Mouse (Mus musculus) Patski (cell line): Measurements from ENCODE around the gene Cby3. TPM values are rescaled to one million over a fixed set of nuclear protein-coding genes. Genes with fewer than 3 reads are reported as not detected.
A peak's percentile ranks its signal among the peaks of the same experiment; 100 is the strongest.

Experiments used
- ATAC-seq: fragments of 100-300 bp; one replicate; pipeline ENCODE4 v1.8.0; 2021
- CTCF ChIA-PET: fragments of 350-600 bp; sonication (Branson Sonifier 250); formaldehyde crosslinking; loops from one replicate; lab custom pipeline; 2022; ENCODE audit warnings: inconsistent platforms; lab: Charles Lee
- POLR2A ChIA-PET: fragments of 350-600 bp; sonication (Branson Sonifier 250); formaldehyde crosslinking; loops from one replicate; lab custom pipeline; 2022; ENCODE audit warnings: antibody characterized with exemption, inconsistent platforms; lab: Charles Lee
- DNase-seq: peaks from one replicate; pipeline ENCODE4 v3.0.0-alpha.2; 2011; ENCODE audit warnings: low read depth, low spot score
- H3K27me3 ChIP-seq: fragments of 371-371 bp; one replicate; pipeline ENCODE4 v1.5.1; 2021
- CTCF ChIP-seq: fragments of 100-300 bp; IDR thresholded peaks from one replicate; pipeline ENCODE4 v1.5.1; 2021
- in situ Hi-C: fragments of 300-500 bp; cut with MboI; formaldehyde crosslinking; loops from 3 replicates; pipeline ENCODE4 v1.11.1; 2018; ENCODE audit warnings: low pct_unique_long_range_greater_than_20kb, mixed read lengths
- polyA plus RNA-seq: library from polyadenylated mRNA; unstranded; gene quantifications from one replicate; pipeline ENCODE4 v1.2.3, GENCODE M21; 2021

The Cby3 gene
- polyA plus RNA-seq, 1 experiment from 2014 or later: not detected

- in situ Hi-C loops: loop anchor here (5.0 kb wide), 1 partner anchor 39 kb away; no protein-coding TSS in a partner anchor
- no peak for TF ChIP-seq CTCF
Observed at GRCm38 (mm10) chr11:50328075-50328625, 26.1 kb upstream of the Cby3 start.

DNA sequence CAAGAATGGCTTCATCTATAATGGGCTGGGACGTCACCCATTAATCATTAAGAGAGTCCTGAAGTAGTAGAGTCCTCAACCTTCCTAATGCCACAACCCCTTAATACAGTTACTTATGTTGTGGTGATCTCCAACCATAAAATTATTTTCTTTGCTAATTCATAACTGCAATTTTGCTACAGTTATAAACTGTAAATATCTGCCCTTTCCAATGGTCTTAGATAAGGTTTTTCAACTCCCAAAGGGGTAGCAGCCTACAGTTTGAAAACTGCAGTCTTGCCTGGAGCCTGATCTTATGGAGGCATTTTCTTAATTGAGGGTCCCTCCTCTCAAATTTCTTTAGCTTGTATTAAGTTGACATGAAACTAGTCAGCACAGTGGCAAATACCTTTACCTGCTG is 24.9 kb upstream of the Cby3 start:
- ChIA-PET POLR2A (no interaction called here), CTCF (interaction anchor here (0.7 to 1.3 kb wide), 3 partner anchors 14 to 23 kb away, joined by 3 read pairs; no protein-coding TSS in a partner anchor)
- in situ Hi-C loops: loop anchor here (5.0 kb wide), 1 partner anchor 38 kb away; no protein-coding TSS in a partner anchor
- no peak for TF ChIP-seq CTCF
- H3K27me3 ChIP-seq: no peaks in the 10 kb centered on the region
- ATAC-seq (no peak), DNase-seq (no peak)

More at GRCm38 (mm10) chr11:50328075-50328625, 26.1 kb upstream of the Cby3 start:
- POLR2A ChIA-PET: interaction anchor here (2.2 kb wide), 1 partner anchor 15 kb away, joined by 8 read pairs; no protein-coding TSS in a partner anchor
- no peaks in the 10 kb centered on the region for H3K27me3 ChIP-seq
- ATAC-seq: no peak
- CTCF ChIA-PET: interaction anchor here (1.0 to 2.1 kb wide), 3 partner anchors 12 to 36 kb away, joined by 3 to 8 read pairs (median 4); partner anchors contain the start of gene Cby3
- DNase-seq: no peak

- ChIA-PET CTCF (interaction anchor here (1.2 to 2.2 kb wide), 3 partner anchors 11 to 22 kb away, joined by 3 to 7 read pairs (median 3); no protein-coding TSS in a partner anchor), POLR2A (interaction anchor here (0.6 kb wide), 1 partner anchor 557 kb away, joined by 3 read pairs; no protein-coding TSS in a partner anchor)
- H3K27me3 ChIP-seq: no peaks in the 10 kb centered on the region
- DNase-seq (no peak), ATAC-seq (no peak)
- in situ Hi-C loops: no loop called here
- no peak for TF ChIP-seq CTCF
Observed at GRCm38 (mm10) chr11:50333181-50333580, 21.1 kb upstream of the Cby3 start.

GRCm38 (mm10) chr11:50336126-50336525 is 18.1 kb upstream of the Cby3 start:
- CTCF ChIA-PET: interaction anchor here (0.9 to 2.7 kb wide), 4 partner anchors 9 to 29 kb away, joined by 3 to 12 read pairs (median 6); partner anchors contain the start of gene Cby3
- no peak for ATAC-seq
- in situ Hi-C loops: no loop called here
- POLR2A ChIA-PET: interaction anchor here (0.9 to 1.4 kb wide), 2 partner anchors 10 to 44 kb away, joined by 3 to 4 read pairs; partner anchors contain the start of gene Maml1
- TF ChIP-seq CTCF: no peak
- DNase-seq: no peak
- no peaks in the 10 kb centered on the region for H3K27me3 ChIP-seq

DNA sequence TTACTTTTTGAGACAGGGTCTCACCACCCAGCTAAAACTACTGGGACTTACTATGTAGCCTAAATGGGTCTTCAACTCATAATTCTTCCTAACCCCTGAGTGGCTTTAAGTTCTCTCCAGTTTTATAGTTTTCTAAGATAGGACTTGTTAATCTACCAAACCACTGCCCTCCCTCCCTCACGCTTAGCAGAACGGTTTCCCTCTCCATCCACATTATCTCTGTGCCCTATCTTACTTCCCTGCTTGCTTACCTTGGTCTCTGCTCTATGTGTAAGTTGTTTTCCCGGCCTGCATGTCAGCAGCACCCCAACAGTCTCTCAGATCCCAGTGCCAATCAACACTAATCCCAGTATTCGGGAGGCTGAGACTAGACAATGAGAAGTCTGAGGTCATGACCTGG is 17.4 kb upstream of the Cby3 start:
- TF ChIP-seq CTCF: no peak
- in situ Hi-C loops: no loop called here
- ChIA-PET POLR2A (interaction anchor here (1.0 kb wide), 1 partner anchor 41 kb away, joined by 3 read pairs; no protein-coding TSS in a partner anchor), CTCF (no interaction called here)
- DNase-seq (no peak), ATAC-seq (no peak)
- H3K27me3 ChIP-seq: no peaks in the 10 kb centered on the region

GRCm38 (mm10) chr11:50345486-50345885 is 8.8 kb upstream of the Cby3 start:
- ChIA-PET POLR2A (interaction anchor here (1.3 kb wide), 1 partner anchor 10 kb away, joined by 3 read pairs; no protein-coding TSS in a partner anchor), CTCF (interaction anchor here (0.8 to 2.5 kb wide), 3 partner anchors 9 to 16 kb away, joined by 3 to 9 read pairs (median 3); partner anchors contain the start of gene Cby3)
- TF ChIP-seq CTCF: no peak
- no peak for DNase-seq
- in situ Hi-C loops: no loop called here
- H3K27me3 ChIP-seq: no peaks in the 10 kb centered on the region
- no peak for ATAC-seq

- no peaks in the 10 kb centered on the region for H3K27me3 ChIP-seq
- POLR2A ChIA-PET: interaction anchor here (1.3 kb wide), 1 partner anchor 11 kb away, joined by 3 read pairs; no protein-coding TSS in a partner anchor
- DNase-seq (no peak), ATAC-seq (no peak)
- in situ Hi-C loops: no loop called here
- CTCF ChIA-PET: interaction anchor here (2.5 kb wide), 1 partner anchor 11 kb away, joined by 9 read pairs; no protein-coding TSS in a partner anchor
- TF ChIP-seq CTCF: no peak
Observed at GRCm38 (mm10) chr11:50346256-50347032, 7.8 kb upstream of the Cby3 start.

DNA sequence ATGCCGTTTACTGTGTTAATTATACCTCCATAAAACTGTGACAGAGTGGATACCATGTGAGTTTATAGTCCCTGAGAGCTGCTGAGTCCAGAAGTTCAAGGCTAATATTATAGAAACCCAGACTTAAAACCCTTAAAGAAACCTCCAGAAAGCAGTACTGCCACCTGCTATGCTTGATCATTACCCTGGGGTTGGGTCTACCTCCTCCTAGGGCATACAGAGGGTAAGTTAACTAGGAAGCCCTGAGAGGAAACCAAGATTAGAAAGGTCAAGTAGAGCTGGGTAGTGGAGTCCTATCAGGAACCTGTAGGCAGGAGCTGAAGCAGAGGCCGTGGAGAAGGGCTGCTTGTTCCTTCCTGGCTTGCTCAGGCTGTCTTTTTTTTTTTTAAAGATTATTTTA is 2.1 kb upstream of the Cby3 start:
- no peaks in the 10 kb centered on the region for H3K27me3 ChIP-seq
- ATAC-seq: no peak
- ChIA-PET CTCF (interaction anchor here (1.0 to 1.1 kb wide), 2 partner anchors 12 to 23 kb away, joined by 3 to 4 read pairs; no protein-coding TSS in a partner anchor), POLR2A (no interaction called here)
- in situ Hi-C loops: no loop called here
- no peak for DNase-seq
- no peak for TF ChIP-seq CTCF

DNA sequence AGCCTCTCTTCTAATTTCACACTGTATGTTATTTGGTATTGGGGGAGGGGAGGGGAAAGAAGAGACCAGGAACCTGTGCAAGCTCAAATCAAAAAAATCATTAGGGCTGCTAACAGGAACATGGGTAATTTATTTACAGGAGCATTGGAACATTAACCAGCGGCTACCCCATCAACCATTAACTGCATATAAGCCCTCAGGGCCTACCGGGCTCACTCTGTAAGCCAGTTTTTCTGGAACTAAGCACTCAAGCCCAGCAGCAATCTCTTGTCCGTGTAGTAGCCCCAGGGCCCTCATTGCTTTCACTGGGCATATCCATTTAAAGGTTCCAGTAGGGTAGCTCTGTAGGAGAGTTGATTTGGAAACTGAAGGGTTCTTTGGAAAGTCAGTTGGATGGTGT is 589 bp downstream of the Cby3 start:
- POLR2A ChIA-PET: interaction anchor here (1.0 to 2.1 kb wide), 2 partner anchors 22 to 51 kb away, joined by 3 to 7 read pairs; partner anchors contain the start of gene Hnrnph1
- ATAC-seq: peak; percentile 92
- H3K27me3 ChIP-seq: no peaks in the 10 kb centered on the region
- CTCF ChIA-PET: interaction anchor here (0.6 to 2.8 kb wide), 8 partner anchors 9 to 421 kb away, joined by 3 to 13 read pairs (median 4); no protein-coding TSS in a partner anchor
- in situ Hi-C loops: no loop called here
- DNase-seq: no peak
- TF ChIP-seq CTCF: no peak

DNA sequence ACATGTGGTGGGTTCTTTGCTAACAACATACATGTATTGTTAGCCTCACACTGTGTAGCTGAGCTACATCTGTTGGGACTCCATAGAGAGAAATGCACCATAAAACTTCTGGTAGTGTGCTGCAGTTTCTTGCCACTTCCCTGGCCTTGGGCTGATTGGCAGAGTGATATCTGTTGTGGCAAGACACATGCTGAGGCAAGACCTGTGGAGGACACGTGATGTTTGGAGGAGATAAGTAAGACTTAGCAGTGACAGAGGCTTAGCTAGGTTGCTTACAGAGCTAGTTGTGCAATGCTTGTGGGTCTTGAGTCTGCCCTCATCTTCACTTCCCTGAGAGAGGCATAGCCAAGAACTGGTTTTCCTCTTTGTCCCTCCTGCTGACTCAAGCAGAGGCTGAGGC is 1.1 kb downstream of the Cby3 start:
- ChIA-PET POLR2A (interaction anchor here (2.1 kb wide), 1 partner anchor 22 kb away, joined by 7 read pairs; the partner anchor contains the start of gene Hnrnph1), CTCF (interaction anchor here (0.6 to 2.8 kb wide), 7 partner anchors 9 to 422 kb away, joined by 3 to 13 read pairs (median 4); no protein-coding TSS in a partner anchor)
- H3K27me3 ChIP-seq: no peaks in the 10 kb centered on the region
- no peak for TF ChIP-seq CTCF
- in situ Hi-C loops: no loop called here
- no peak for DNase-seq
- ATAC-seq: peak; percentile 79
